Mouse (Mus musculus) left cerebral cortex, adult 8-10 months (tissue): ENCODE measurements around the gene Vmn2r53. TPM values are rescaled to one million over a fixed set of nuclear protein-coding genes. Genes with fewer than 3 reads are reported as not detected.
"Not testable (repeated sequence)": the region's sequence is repeated elsewhere in the genome, so short reads cannot be mapped to it uniquely, and the experiment has no call there.

ENCODE experiments used
- DNase-seq, 2 experiments: peaks; one replicate each; pipeline ENCODE4 v3.0.0; 2022; ENCODE audit warnings: low spot score in 2 of 2
- total RNA-seq, 4 experiments: library from RNA; stranded (reverse); gene quantifications; 2 replicates each; pipeline ENCODE4 v1.2.4; 2022

Gene Vmn2r53
- under 1 TPM; 0.06 to 0.16 (median 0.08) TPM for total RNA-seq

- no peak for DNase-seq
These were observed at the start of gene Vmn2r53 for GRCm38 (mm10) chr7:12608688-12609087. TSS of gene Vmn2r53 (minus strand) at chr7:12608788.

GRCm38 (mm10) chr7:12640219-12640618, 31.6 kb upstream of the Vmn2r53 start, which contains the start of gene Vmn2r54:
TSS of gene Vmn2r54 (minus strand) at chr7:12640319.
- not testable (repeated sequence) for DNase-seq

Other genes with a start within 250 kb of the Vmn2r53 start
- gene Vmn1r84, start 239.5 kb downstream of the Vmn2r53 start, total RNA-seq, result not detected
- 10 to 100 TPM in 2 of 4 experiments, 1 to 10 TPM in 2; 8.3 to 10.3 (median 9.9) TPM for gene Zfp551, start 186.0 kb downstream of the Vmn2r53 start, total RNA-seq
- gene Zfp606, start 130.5 kb downstream of the Vmn2r53 start, total RNA-seq, result 10 to 100 TPM; 12.3 to 15.9 (median 14.7) TPM
- not detected for gene 2900092C05Rik, start 96.3 kb downstream of the Vmn2r53 start, total RNA-seq
- gene Vmn2r54, start 31.5 kb upstream of the Vmn2r53 start, total RNA-seq, result not detected
- not detected for gene Vmn2r55, start 76.2 kb upstream of the Vmn2r53 start, total RNA-seq
- under 1 TPM; 0.06 to 0.14 (median 0.08) TPM for gene Vmn2r56, start 126.2 kb upstream of the Vmn2r53 start, total RNA-seq
- gene Zscan18, start 194.8 kb upstream of the Vmn2r53 start, total RNA-seq, result 10 to 100 TPM; 21.9 to 27.0 (median 22.9) TPM
- 10 to 100 TPM; 17.4 to 25.3 (median 19.4) TPM for gene Zfp329, start 210.1 kb upstream of the Vmn2r53 start, total RNA-seq
- 10 to 100 TPM; 13.5 to 18.4 (median 14.9) TPM for gene Zfp110, start 226.0 kb upstream of the Vmn2r53 start, total RNA-seq